Mouse (Mus musculus) urinary bladder, postnatal 36 days (tissue): ENCODE results near the gene Sppl3.

Experiments used
- DNase-seq, 2 experiments: peaks; one replicate each; pipeline ENCODE4 v3.0.0; 2022; ENCODE audit warnings: low spot score in 2 of 2, mixed read lengths in 1 of 2

Gene Sppl3

DNA sequence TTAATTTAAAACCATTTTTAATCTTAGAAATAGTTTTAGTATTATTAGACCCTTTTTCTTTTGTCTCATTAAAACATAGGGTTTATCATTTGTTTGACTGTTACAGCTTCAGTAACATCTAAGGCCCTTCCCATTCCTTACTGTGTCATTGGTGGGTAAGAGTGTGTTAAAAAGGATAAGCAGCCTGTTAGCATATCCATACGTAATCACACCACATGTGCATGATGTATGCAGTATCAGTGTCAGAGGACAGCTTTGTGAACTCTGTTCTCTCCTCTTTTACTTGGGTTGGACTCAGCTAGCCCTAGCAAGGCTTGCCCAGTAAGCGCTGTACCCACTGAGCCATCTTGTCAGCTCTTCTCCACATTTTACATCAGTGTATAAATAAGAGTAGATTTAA, 26.2 kb downstream of the Sppl3 start:
- DNase-seq: no peak

GRCm38 (mm10) chr5:115040756-115041155, 29.8 kb downstream of the Sppl3 start:
- DNase-seq: peak in 1 of 2 experiments; percentile 24

DNA sequence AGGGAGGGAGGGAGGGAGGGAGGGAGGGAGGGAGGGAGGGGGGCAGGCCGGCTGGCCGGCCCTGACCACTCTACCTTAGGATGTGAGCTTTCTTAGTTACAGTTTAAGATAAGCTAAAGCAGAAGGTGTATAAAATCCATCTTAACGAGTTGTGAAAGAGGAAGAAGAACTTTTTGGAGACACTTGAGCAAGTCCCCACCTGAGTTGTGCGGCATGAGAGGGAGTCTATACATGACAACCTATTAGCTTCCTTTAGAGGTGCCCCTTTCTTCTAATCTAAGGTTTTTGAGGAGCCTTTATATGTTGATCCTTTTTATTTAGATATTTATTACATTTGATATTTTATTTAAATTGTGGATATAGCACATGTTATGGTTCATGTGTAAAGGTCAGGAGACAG, 32.7 kb downstream of the Sppl3 start:
- DNase-seq: no peak

DNA sequence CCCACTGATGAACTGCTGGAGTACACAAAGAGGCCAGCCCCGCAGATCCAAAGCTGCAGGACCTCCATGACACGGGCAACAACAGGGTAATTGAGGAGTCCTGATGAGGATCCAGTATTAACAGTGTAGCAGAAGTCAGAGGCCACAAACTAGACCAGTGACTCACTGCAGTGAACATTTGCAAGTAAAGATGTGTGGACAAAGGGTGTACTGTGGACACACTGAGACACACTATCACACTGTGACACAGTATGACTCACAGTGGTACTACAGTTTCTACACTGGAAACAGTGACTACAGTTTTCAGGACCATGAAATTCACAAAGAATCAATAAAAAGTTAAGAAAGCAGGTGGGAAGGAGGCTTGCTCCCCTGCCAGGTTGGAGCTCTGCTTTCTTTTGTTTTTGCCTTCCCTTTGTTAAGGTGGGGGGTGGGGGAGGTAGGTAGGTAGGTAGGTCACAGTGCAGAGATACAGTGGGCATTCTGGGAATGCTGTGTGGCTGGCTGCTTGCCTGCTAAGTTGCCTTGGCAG, 34.3 kb downstream of the Sppl3 start:
- DNase-seq: no peak

DNA sequence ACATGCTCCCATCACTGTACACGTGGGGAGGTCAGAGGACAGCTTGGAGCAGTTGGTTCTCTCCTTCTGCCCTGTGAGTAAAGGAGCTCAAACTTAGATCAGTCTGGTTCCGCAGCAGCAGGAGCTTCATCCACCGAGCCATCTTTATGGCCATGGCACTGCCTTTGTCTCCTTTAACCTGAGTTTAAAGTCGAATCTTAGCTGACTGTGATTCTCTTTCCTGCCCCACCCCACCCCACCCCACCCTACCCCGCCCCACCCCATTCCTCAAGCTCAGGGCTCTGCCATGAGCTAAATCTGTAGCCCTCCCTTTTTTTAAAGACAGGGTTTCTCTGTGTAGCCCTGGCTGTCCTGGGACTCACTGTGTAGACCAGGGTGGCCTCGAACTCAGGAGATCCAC, 38.8 kb downstream of the Sppl3 start:
- no peak for DNase-seq

DNA sequence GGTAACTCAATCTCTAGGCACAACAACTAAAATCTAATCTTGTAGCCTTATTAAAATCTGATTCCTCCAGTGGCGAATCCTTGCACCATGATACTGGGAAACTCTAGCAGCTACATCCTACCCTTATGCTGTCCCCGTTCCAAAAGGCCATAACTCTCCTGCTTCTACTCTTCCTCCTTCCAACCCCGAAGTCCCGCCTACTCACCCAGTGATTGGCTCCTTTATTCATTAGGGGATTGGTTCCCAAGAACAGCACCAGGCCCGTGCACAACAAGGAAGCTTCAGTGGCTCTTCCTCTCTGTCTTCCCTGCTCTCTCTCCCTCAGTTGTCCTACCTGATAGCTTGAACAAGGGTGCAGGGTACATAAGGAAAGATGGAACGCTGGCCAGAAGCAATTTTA, 39.8 kb downstream of the Sppl3 start:
- no peak for DNase-seq

GRCm38 (mm10) chr5:115052546-115052945, 41.6 kb downstream of the Sppl3 start:
- DNase-seq: no peak

GRCm38 (mm10) chr5:115053791-115054396, 43.0 kb downstream of the Sppl3 start:
- DNase-seq: no peak

DNA sequence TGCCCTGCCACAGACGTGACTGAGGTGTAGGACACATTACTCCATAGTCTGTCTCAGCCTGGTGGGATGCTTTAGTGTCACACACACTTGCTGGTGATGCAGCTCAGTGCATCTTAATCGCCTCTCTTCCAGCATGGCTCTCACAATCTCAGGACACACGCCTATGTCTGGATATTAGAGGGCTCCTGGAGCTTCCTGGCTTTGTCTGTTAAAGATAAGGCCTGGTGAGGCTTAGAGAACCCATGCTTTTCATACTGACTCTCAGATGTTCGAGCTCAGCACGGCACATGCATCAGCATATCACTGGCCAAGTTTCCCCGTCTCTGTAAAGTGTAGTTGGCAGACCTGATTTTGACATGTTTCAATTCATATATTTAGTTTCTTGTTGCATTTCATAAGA, 44.5 kb downstream of the Sppl3 start:
- DNase-seq: no peak

- no peak for DNase-seq
Measured at GRCm38 (mm10) chr5:115057153-115057552, 46.2 kb downstream of the Sppl3 start.

GRCm38 (mm10) chr5:115058584-115059297, 47.8 kb downstream of the Sppl3 start:
- DNase-seq: no peak

DNA sequence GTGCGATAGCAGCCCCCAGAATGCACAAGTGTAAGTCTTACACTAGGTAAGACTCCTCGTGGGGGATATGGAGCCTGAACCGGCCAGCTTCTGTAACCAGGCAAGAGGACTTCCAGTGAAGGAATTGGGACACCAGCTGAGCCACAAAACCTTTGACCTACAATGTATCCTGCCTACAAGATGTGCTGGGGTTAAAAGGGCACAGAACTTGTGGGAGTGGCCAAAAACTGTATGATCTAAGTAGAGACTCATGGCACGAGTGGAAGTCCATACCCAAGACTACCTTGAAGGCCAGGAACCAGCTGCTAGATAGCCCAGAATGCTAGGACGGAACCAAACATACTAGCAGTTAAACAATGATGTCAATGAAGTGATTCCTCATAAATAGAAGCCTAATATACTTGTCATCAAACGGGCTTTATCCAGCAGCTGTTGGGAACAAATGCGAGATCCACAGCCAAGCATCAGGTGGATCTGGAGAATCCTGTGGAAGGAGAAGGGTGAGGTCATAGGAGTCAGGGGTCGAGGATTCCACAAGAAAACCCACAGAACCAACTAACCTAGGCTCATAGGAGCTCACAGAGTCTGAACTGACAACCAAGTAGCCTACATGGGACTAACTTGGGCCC, 49.2 kb downstream of the Sppl3 start:
- no peak for DNase-seq

DNA sequence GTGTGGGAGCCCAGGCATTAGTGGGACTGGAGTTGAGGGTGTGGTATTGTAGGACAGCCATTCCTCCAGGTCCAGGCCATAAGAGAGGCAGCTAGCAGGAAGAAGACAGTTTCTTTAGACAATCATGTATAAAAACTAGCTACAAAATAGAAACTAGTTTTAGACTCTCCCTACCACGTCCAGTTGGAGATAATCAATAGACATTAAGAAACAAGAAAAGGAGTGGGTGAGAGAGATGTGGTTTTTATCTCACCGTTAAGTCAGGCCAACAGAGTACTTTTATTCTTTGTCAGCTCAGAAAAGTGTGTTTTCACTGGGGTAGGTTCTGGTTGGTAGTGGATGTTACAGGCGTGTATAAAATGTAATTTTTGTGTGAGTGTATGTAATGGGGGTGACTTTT, 50.0 kb downstream of the Sppl3 start:
- no peak for DNase-seq

- DNase-seq: no peak
Measured at GRCm38 (mm10) chr5:115062566-115062965, 51.6 kb downstream of the Sppl3 start.

DNA sequence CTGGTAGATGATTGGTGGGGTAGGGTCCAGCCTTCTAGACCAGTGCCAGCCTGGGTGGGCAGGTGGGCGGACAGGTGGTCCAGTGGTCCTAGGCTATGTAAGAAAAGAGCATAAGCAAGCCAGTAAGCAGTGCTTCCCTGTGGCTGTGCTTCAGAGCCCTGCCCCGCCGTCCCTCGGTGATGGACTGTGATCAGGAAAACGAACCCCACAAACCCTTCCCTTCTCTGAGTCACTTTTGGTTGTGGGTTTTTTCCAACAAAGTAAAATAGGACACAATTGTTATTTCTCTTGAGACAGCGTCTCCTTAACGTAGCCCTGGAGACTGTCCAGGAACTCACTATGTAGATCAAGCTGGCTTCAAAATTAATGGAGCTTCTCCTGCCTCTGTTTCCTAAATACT, 52.5 kb downstream of the Sppl3 start:
- DNase-seq: no peak

DNA sequence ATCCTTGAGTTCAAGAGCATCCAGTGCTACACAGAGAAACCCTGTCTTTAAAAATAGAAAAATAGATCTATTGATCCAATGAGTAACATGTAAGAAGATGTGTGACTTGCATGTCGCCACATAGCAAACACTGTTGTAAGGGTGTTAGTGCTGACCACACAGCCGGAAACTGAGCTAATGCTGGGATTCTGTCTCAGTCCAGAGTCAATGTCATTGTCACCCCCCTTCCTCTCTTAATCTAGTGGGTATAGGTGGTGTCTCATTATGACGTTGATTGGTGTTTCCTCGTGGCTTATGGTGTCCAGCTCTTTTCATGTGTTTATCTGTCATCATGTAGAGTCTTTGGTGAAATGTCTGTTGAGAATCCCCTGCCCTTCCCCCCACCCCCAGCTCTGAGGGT, 55.3 kb downstream of the Sppl3 start:
- DNase-seq: no peak

- no peak for DNase-seq
Measured at GRCm38 (mm10) chr5:115068671-115069421, 57.9 kb downstream of the Sppl3 start.

DNA sequence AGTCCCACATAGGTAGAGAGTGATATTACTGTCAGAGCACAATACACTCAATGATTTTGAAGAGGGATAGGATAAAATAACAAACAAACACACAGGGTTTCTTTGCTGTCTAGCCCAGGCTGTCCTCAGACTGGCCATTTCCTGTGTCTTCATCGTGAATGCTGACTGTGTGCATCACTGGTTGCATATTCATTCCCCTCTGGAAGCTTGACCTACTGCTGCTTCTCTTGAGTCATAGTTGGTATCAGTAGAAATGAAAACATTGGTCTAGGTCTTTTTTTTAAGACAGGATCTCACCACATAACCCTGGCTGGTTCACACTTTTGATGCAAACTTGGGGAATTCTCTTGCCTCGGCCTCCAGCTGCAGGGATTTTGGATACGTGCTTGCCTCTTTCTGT, 58.7 kb downstream of the Sppl3 start:
- no peak for DNase-seq

DNA sequence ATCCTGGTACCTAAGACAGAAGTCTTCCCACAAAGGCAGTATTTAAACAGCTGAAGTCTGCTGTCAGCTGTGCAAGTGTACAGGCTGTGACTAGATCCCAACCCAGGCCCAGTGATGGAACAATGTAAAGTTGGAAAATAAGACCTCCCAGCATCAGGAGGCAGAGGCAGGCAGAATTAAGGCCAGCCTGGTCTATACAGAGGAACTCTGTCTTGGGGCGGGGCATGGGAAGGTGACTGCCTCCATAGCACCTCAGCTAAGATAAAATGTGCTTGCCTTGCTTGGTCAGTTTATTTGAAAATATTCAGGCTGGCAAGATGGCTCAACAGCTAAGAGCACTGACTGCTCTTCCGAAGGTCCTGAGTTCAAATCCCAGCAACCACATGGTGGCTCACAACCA, 59.5 kb downstream of the Sppl3 start:
- no peak for DNase-seq

- no peak for DNase-seq
Measured at GRCm38 (mm10) chr5:115071096-115071901, 60.4 kb downstream of the Sppl3 start.

DNA sequence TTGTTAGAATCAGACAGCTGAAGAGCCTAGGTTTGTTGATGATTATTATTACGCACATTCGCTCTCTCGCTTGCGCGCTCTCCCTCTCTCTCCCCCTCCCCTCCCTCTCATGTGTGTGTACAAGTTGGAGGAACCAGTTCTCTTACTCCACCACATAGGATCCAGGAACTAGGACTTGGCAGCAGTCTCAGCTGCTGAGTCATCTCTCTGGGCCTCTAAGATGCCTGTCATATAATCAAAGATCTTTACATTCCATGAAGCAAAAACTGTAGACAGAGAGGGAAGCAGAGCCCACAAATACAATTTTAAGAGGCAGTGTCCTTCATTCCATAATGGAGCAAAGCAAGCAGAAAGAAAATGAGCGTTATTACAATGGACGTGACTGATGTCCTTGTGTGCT, 61.2 kb downstream of the Sppl3 start:
- DNase-seq: peak; percentile 22 to 67
